Mouse (Mus musculus) stomach, embryonic 14.5 days (tissue): ENCODE measurements around the gene Slc25a22. TPM values are rescaled to one million over a fixed set of nuclear protein-coding genes. Genes with fewer than 3 reads are reported as not detected.
"Not testable (repeated sequence)": the region's sequence is repeated elsewhere in the genome, so short reads cannot be mapped to it uniquely, and the experiment has no call there.

ENCODE experiments used
- ATAC-seq: fragments of 200-750 bp; cut with Nextera tagmentation; 2 replicates; pipeline ENCODE4 v1.8.0; 2017; ENCODE audit warnings: low read depth, moderate TSS enrichment; ENCODE audit not compliant: insufficient number of reproducible peaks, insufficient read depth, low FRiP score
- H3K27ac ChIP-seq: fragments of 300-500 bp; sonication (generic); 2 replicates; pipeline ENCODE4 v1.5.1; 2014; ENCODE audit warnings: mild to moderate bottlenecking, low read length, moderate library complexity, mixed read lengths
- H3K27me3 ChIP-seq: fragments of 300-500 bp; sonication (generic); 2 replicates; pipeline ENCODE4 v1.6.1; 2014; ENCODE audit warnings: low read length, control low read depth, mixed read lengths; ENCODE audit not compliant: control insufficient read depth, insufficient read depth
- H3K36me3 ChIP-seq: fragments of 300-500 bp; sonication (generic); 2 replicates; pipeline ENCODE4 v1.6.1; 2014; ENCODE audit warnings: mild to moderate bottlenecking, control low read depth, low read length, moderate library complexity, mixed read lengths; ENCODE audit not compliant: control insufficient read depth, insufficient read depth
- H3K4me1 ChIP-seq: fragments of 300-500 bp; sonication (generic); 2 replicates; pipeline ENCODE4 v1.6.1; 2014; ENCODE audit warnings: low read length, control low read depth, mixed read lengths; ENCODE audit not compliant: control insufficient read depth, insufficient read depth
- H3K4me2 ChIP-seq: fragments of 300-500 bp; sonication (generic); replicated peaks from 2 replicates; pipeline ENCODE4 v1.6.1; 2014; ENCODE audit warnings: low read depth, low read length, control low read depth
- H3K4me3 ChIP-seq: fragments of 300-500 bp; sonication (generic); 2 replicates; pipeline ENCODE4 v1.5.1; 2014; ENCODE audit warnings: low read depth, low read length, control low read depth
- H3K9ac ChIP-seq: fragments of 300-500 bp; sonication (generic); replicated peaks from 2 replicates; pipeline ENCODE4 v1.6.1; 2014; ENCODE audit warnings: low read depth, mild to moderate bottlenecking, control low read depth, low read length, moderate library complexity, mixed read lengths
- H3K9me3 ChIP-seq: fragments of 300-500 bp; sonication (generic); 2 replicates; pipeline ENCODE4 v1.6.1; 2016; ENCODE audit warnings: low read depth, low read length, control low read depth; ENCODE audit not compliant: control insufficient read depth
- WGBS: fragments of 180-500 bp; shearing (Covaris S2); extraction: QIAGEN DNeasy Blood & Tissue Kit; methylation state at CpG from one replicate; pipeline ENCODE4 v1.1.7; 2014; 5-methylcytosine and 5-hydroxymethylcytosine counted together
- polyA plus RNA-seq: library from polyadenylated mRNA; unstranded; fragments of >200 nt; fragmentation: Nextera tagmentation; extraction: Ambion mirVana; gene quantifications from 2 replicates; pipeline ENCODE4 v1.2.1, GENCODE M21; 2014

The Slc25a22 gene
- polyA plus RNA-seq, 1 experiment from 2014 or later = 31.5 TPM

DNA sequence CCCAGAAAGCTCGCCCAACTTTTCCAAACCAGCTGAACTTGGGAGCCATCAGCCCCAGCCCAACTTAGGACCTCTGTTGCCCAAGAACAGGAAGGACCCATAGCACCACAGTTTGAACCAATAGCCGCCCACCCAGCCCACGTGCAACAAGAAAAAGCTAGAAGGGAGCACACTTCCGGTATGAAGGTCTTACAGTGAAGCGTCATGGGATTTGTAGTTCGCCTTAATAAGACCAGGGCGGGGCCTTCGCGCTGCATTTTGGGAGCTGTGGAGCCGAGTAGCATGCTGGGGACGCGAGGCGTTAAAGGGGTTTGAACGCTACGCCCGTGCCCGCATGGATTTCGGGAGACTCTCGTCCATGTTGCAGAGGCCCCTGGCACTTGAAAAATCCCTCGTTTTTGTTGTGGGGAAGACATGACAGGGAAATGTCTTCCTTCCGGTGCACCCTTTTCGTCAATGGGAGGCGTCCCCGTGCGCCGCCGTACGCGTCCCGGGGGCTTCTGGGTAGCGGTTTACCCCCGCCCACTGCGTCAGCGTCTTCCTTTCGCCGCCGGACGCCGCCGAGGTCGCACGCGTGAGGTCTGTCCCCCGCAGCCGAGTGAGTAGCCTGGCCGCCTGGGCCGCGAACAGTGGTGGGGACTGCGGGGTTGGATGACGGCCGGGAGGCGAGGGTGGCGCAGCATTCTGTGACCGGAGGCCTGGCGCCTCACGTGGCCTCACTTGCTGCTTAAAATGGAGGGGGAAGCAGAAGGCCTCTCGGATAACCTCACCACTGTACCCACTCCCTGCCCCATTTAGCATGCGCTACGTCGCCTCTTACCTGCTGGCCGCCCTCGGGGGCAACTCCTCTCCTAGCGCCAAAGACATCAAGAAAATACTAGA lies 9.7 kb upstream of the Slc25a22 start, which contains the start of gene Rplp2:
Gene Rplp2, plus strand, starts transcription at position 261 of the 882 bp plus-strand sequence.
- no peaks in the 10 kb centered on the region for H3K9me3 ChIP-seq
- H3K27me3 ChIP-seq = no peaks in the 10 kb centered on the region
- peak; percentile 88 for ATAC-seq
- peaks cover 36% of the 10 kb centered on the region for H3K36me3 ChIP-seq
- peak within 1 kb of the TSS; percentile 88 for H3K4me2 ChIP-seq
- under 1% methylated on average over 63 of the region's 63 CpGs for WGBS
- peaks cover 24% of the 10 kb centered on the region for H3K4me1 ChIP-seq
- peak within 1 kb of the TSS; percentile 86 for H3K27ac ChIP-seq
- peak within 1 kb of the TSS; percentile 87 for H3K9ac ChIP-seq
- peak within 1 kb of the TSS; percentile 69 for H3K4me3 ChIP-seq

DNA sequence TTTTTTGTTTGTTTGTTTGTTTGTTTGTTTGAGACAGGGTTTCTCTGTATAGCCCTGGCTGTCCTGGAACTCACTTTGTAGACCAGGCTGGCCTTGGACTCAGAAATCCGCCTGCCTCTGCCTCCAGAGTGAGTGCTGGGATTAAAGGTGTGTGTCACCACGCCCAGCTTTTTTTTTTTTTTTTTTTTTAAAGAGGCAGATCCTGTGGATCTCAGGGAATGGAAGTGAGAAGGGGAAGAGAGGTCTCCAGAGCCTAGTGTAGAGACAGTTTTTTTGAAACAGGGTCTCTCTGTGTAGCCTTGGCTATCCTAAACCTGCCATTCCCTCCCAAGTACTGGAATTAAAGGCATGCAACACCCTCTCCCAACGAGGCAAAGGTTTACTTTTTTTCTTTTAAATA lies 8.7 kb upstream of the Slc25a22 start:
- not testable (repeated sequence) for ATAC-seq, H3K9ac ChIP-seq, H3K27ac ChIP-seq, H3K27me3 ChIP-seq, H3K4me3 ChIP-seq, H3K9me3 ChIP-seq
- H3K4me1 ChIP-seq = peaks cover 27% of the 10 kb centered on the region
- peak overlapping the region; percentile 88 for H3K4me2 ChIP-seq
- 68% methylated on average over 3 of the region's 3 CpGs for WGBS
- H3K36me3 ChIP-seq = peaks cover 27% of the 10 kb centered on the region

- peak; percentile 64; the same call in 1 of the 2 replicates for ATAC-seq
- Histone ChIP-seq H3K27ac (peak within 1 kb of the TSS; percentile 63; the same call in 1 of the 2 replicates), H3K9me3 (no peaks in the 10 kb centered on the region), H3K27me3 (no peaks in the 10 kb centered on the region), H3K9ac (peak within 1 kb of the TSS; percentile 60), H3K36me3 (peaks cover 13% of the 10 kb centered on the region; the same call in 1 of the 2 replicates), H3K4me1 (peaks cover 25% of the 10 kb centered on the region), H3K4me3 (peak within 1 kb of the TSS; percentile 42), H3K4me2 (peak within 1 kb of the TSS; percentile 65)
- WGBS = under 1% methylated on average over 25 of the region's 25 CpGs
These were observed 6.1 kb upstream of the Slc25a22 start, which contains the start of gene Pidd1 for GRCm38 (mm10) chr7:141443828-141444237. TSS of gene Pidd1 (minus strand) at chr7:141444025.

- Histone ChIP-seq H3K9me3 (no peaks in the 10 kb centered on the region), H3K36me3 (peaks cover 12% of the 10 kb centered on the region; the same call in 1 of the 2 replicates), H3K4me2 (peak overlapping the region; percentile 65), H3K4me3 (peak overlapping the region; percentile 42), H3K4me1 (peaks cover 19% of the 10 kb centered on the region), H3K27ac (peak overlapping the region; percentile 63; the same call in 1 of the 2 replicates), H3K27me3 (no peaks in the 10 kb centered on the region), H3K9ac (peak overlapping the region; percentile 60)
- 13% methylated on average over 12 of the region's 12 CpGs for WGBS
- ATAC-seq = peak; percentile 10; the same call in 1 of the 2 replicates
These were observed 5.6 kb upstream of the Slc25a22 start for GRCm38 (mm10) chr7:141443081-141443821.

- Histone ChIP-seq H3K9ac (peak overlapping the region; percentile 60; the same call in 1 of the 2 replicates), H3K9me3 (no peaks in the 10 kb centered on the region), H3K27ac (no peak overlapping the region), H3K4me2 (peak overlapping the region; percentile 65), H3K4me1 (peaks cover 17% of the 10 kb centered on the region; the same call in 1 of the 2 replicates), H3K27me3 (no peaks in the 10 kb centered on the region), H3K4me3 (no peak overlapping the region), H3K36me3 (peaks cover 15% of the 10 kb centered on the region; the same call in 1 of the 2 replicates)
- no peak for ATAC-seq
- WGBS = 91% methylated on average over 13 of the region's 13 CpGs
These were observed 4.5 kb upstream of the Slc25a22 start for GRCm38 (mm10) chr7:141442199-141442598.

- no peak for ATAC-seq
- Histone ChIP-seq H3K27me3 (no peaks in the 10 kb centered on the region), H3K36me3 (peaks cover 15% of the 10 kb centered on the region; the same call in 1 of the 2 replicates), H3K9me3 (no peaks in the 10 kb centered on the region), H3K4me3 (no peak overlapping the region), H3K4me1 (peaks cover 23% of the 10 kb centered on the region; the same call in 1 of the 2 replicates), H3K4me2 (no peak overlapping the region), H3K27ac (no peak overlapping the region), H3K9ac (no peak overlapping the region)
- 89% methylated on average over 9 of the region's 9 CpGs for WGBS
These were observed 3.8 kb upstream of the Slc25a22 start for GRCm38 (mm10) chr7:141441460-141441859.

- Histone ChIP-seq H3K27ac (no peak overlapping the region), H3K27me3 (no peaks in the 10 kb centered on the region), H3K9ac (no peak overlapping the region), H3K4me3 (no peak overlapping the region), H3K4me1 (peaks cover 32% of the 10 kb centered on the region; the same call in 1 of the 2 replicates), H3K9me3 (no peaks in the 10 kb centered on the region), H3K4me2 (no peak overlapping the region), H3K36me3 (peaks cover 15% of the 10 kb centered on the region; the same call in 1 of the 2 replicates)
- ATAC-seq = no peak
- WGBS = 30% methylated on average over 6 of the region's 6 CpGs
These were observed 2.9 kb upstream of the Slc25a22 start for GRCm38 (mm10) chr7:141440613-141441012.

DNA sequence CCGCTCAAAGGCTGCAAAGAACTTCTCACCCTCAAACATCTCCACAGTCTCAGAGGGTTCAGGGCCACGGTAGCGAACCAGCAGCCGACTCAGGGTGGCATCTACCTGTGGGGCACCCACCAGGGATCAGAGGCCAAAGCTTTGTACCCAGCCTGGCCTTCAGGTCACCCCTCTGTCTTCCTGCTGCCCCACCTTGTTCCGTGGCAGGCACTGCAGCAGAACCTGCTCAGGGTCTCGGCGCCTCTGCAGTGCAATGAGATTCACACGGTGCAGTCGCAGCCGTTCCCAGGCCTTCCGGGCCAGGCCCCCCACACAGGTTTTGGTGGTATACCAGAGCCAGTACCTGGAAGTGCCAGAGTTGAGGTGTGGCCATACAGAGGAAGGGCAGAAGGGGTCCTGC lies 2.1 kb upstream of the Slc25a22 start:
- peaks cover 15% of the 10 kb centered on the region; the same call in 1 of the 2 replicates for H3K36me3 ChIP-seq
- H3K4me1 ChIP-seq = peaks cover 37% of the 10 kb centered on the region; the same call in 1 of the 2 replicates
- no peaks in the 10 kb centered on the region for H3K27me3 ChIP-seq
- H3K9ac ChIP-seq = no peak overlapping the region
- H3K27ac ChIP-seq = no peak overlapping the region
- ATAC-seq = no peak
- H3K9me3 ChIP-seq = no peaks in the 10 kb centered on the region
- no peak overlapping the region for H3K4me2 ChIP-seq
- no peak overlapping the region for H3K4me3 ChIP-seq
- 91% methylated on average over 11 of the region's 11 CpGs for WGBS
